Mouse (Mus musculus) testis, adult 2 months (tissue): ENCODE data around the gene Gm20532. TPM values are rescaled to one million over a fixed set of nuclear protein-coding genes. Genes with fewer than 3 reads are reported as not detected.

Experiments used
- H3K27ac ChIP-seq: fragments of 200-500 bp; 2 replicates; pipeline ENCODE4 v1.5.1; 2012; ENCODE audit warnings: low read depth, low read length; ENCODE audit not compliant: control insufficient read depth, insufficient read depth
- H3K27me3 ChIP-seq: fragments of 200-500 bp; 2 replicates; pipeline ENCODE4 v1.6.1; 2012; ENCODE audit warnings: mild to moderate bottlenecking, low read length, moderate library complexity; ENCODE audit not compliant: control insufficient read depth, insufficient read depth
- H3K36me3 ChIP-seq: fragments of 200-500 bp; 2 replicates; pipeline ENCODE4 v1.6.1; 2012; ENCODE audit warnings: mild to moderate bottlenecking, low read length; ENCODE audit not compliant: control insufficient read depth, insufficient read depth
- H3K4me1 ChIP-seq: fragments of 200-500 bp; 2 replicates; pipeline ENCODE4 v1.6.1; 2012; ENCODE audit warnings: low read length; ENCODE audit not compliant: control insufficient read depth, insufficient read depth
- H3K4me3 ChIP-seq: fragments of 200-500 bp; 2 replicates; pipeline ENCODE4 v1.5.1; 2012; ENCODE audit warnings: low read depth, mild to moderate bottlenecking, low read length, moderate library complexity, mixed read lengths; ENCODE audit not compliant: control insufficient read depth
- CTCF ChIP-seq: fragments of 200-500 bp; IDR thresholded peaks from 2 replicates; pipeline ENCODE4 v1.5.1; 2012; ENCODE audit warnings: low read depth, mild to moderate bottlenecking, inconsistent platforms, low read length, moderate library complexity; ENCODE audit not compliant: control insufficient read depth, insufficient read depth, insufficient replicate concordance
- POLR2A ChIP-seq: fragments of 200-500 bp; IDR thresholded peaks from 2 replicates; pipeline ENCODE4 v1.6.1; 2012; ENCODE audit warnings: low read depth, mild to moderate bottlenecking, inconsistent platforms, low read length, moderate library complexity; ENCODE audit not compliant: control insufficient read depth
- polyA plus RNA-seq: library from polyadenylated mRNA; depleted of rRNA; stranded (reverse); fragments of >200 nt; gene quantifications from 2 replicates; pipeline ENCODE4 v1.2.3, GENCODE M21; 2012

Gm20532 gene
- polyA plus RNA-seq, 1 experiment: not detected

GRCm38 (mm10) chr2:26590282-26590681 is 3.8 kb downstream of the Gm20532 start:
- no peak overlapping the region for H3K4me3 ChIP-seq
- H3K27ac ChIP-seq: no peak overlapping the region

GRCm38 (mm10) chr2:26590962-26591361 is 4.5 kb downstream of the Gm20532 start:
- no peak for TF ChIP-seq POLR2A
- TF ChIP-seq CTCF: no peak
- H3K4me3 ChIP-seq: no peak overlapping the region
- H3K27me3 ChIP-seq: no peaks in the 10 kb centered on the region
- H3K36me3 ChIP-seq: no peaks in the 10 kb centered on the region
- H3K27ac ChIP-seq: no peak overlapping the region
- peaks cover 6% of the 10 kb centered on the region for H3K4me1 ChIP-seq

More at GRCm38 (mm10) chr2:26590282-26590681, 3.8 kb downstream of the Gm20532 start:
- H3K4me1 ChIP-seq: peaks cover 6% of the 10 kb centered on the region
- TF ChIP-seq CTCF (no peak), POLR2A (no peak)
- no peaks in the 10 kb centered on the region for H3K36me3 ChIP-seq
- H3K27me3 ChIP-seq: no peaks in the 10 kb centered on the region

GRCm38 (mm10) chr2:26591416-26591815 is 5.0 kb downstream of the Gm20532 start:
- no peak overlapping the region for H3K27ac ChIP-seq

GRCm38 (mm10) chr2:26593211-26594021 is 7.0 kb downstream of the Gm20532 start:
- TF ChIP-seq POLR2A (no peak), CTCF (no peak)
- Histone ChIP-seq H3K4me1 (no peaks in the 10 kb centered on the region; the same call in 1 of the 2 replicates), H3K27me3 (no peaks in the 10 kb centered on the region), H3K36me3 (no peaks in the 10 kb centered on the region), H3K4me3 (no peak overlapping the region), H3K27ac (no peak overlapping the region)

More at GRCm38 (mm10) chr2:26591416-26591815, 5.0 kb downstream of the Gm20532 start:
- Histone ChIP-seq H3K27me3 (no peaks in the 10 kb centered on the region), H3K4me1 (peaks cover 3% of the 10 kb centered on the region), H3K4me3 (no peak overlapping the region), H3K36me3 (no peaks in the 10 kb centered on the region)
- no peak for TF ChIP-seq CTCF
- no peak for TF ChIP-seq POLR2A

- no peaks in the 10 kb centered on the region for H3K27me3 ChIP-seq
- no peaks in the 10 kb centered on the region for H3K36me3 ChIP-seq
- no peak overlapping the region for H3K4me3 ChIP-seq
- TF ChIP-seq CTCF (peak; percentile 13; the same call in 1 of the 2 replicates), POLR2A (no peak)
- H3K4me1 ChIP-seq: no peaks in the 10 kb centered on the region; the same call in 1 of the 2 replicates
- no peak overlapping the region for H3K27ac ChIP-seq
Measured at GRCm38 (mm10) chr2:26594022-26594346, 7.5 kb downstream of the Gm20532 start.

- H3K4me3 ChIP-seq: no peak overlapping the region
- H3K27ac ChIP-seq: no peak overlapping the region
- no peaks in the 10 kb centered on the region for H3K36me3 ChIP-seq
- H3K27me3 ChIP-seq: no peaks in the 10 kb centered on the region
- no peak for TF ChIP-seq CTCF
- TF ChIP-seq POLR2A: no peak
- H3K4me1 ChIP-seq: no peaks in the 10 kb centered on the region; the same call in 1 of the 2 replicates
Measured at GRCm38 (mm10) chr2:26594461-26594933, 8.1 kb downstream of the Gm20532 start.

- no peaks in the 10 kb centered on the region for H3K27me3 ChIP-seq
- TF ChIP-seq CTCF: no peak
- TF ChIP-seq POLR2A: no peak
- H3K4me3 ChIP-seq: no peak overlapping the region
- H3K27ac ChIP-seq: no peak overlapping the region
- H3K4me1 ChIP-seq: no peaks in the 10 kb centered on the region; the same call in 1 of the 2 replicates
- no peaks in the 10 kb centered on the region for H3K36me3 ChIP-seq
Measured at GRCm38 (mm10) chr2:26594934-26595724, 8.7 kb downstream of the Gm20532 start.
